Mouse (Mus musculus) granulocyte monocyte progenitor cell, adult 5-6 weeks (primary cell): ENCODE results near the gene Mab21l3. TPM values are rescaled to one million over a fixed set of nuclear protein-coding genes. Genes with fewer than 3 reads are reported as not detected.
"Not testable (repeated sequence)": the region's sequence is repeated elsewhere in the genome, so short reads cannot be mapped to it uniquely, and the experiment has no call there.

ENCODE experiments used
- ATAC-seq: replicated peaks from 2 replicates; pipeline ENCODE4 v1.8.0; 2016; ENCODE audit warnings: mild to moderate bottlenecking, moderate TSS enrichment, inconsistent platforms; ENCODE audit not compliant: poor library complexity, severe bottlenecking
- total RNA-seq, 2 experiments: library from RNA; stranded (forward) in 1 of 2; stranded (reverse) in 1 of 2; fragments of 200-712, 200-1000 nt in 1 of 2; fragments of >200 nt in 1 of 2; fragmentation: Nextera tagmentation in 1 of 2; gene quantifications; 2 replicates each; pipeline ENCODE4 v1.2.3; 2014 to 2017

Mab21l3 gene
- total RNA-seq, 2 experiments from 2014 or later, result 0.05 TPM; not detected in 1

DNA sequence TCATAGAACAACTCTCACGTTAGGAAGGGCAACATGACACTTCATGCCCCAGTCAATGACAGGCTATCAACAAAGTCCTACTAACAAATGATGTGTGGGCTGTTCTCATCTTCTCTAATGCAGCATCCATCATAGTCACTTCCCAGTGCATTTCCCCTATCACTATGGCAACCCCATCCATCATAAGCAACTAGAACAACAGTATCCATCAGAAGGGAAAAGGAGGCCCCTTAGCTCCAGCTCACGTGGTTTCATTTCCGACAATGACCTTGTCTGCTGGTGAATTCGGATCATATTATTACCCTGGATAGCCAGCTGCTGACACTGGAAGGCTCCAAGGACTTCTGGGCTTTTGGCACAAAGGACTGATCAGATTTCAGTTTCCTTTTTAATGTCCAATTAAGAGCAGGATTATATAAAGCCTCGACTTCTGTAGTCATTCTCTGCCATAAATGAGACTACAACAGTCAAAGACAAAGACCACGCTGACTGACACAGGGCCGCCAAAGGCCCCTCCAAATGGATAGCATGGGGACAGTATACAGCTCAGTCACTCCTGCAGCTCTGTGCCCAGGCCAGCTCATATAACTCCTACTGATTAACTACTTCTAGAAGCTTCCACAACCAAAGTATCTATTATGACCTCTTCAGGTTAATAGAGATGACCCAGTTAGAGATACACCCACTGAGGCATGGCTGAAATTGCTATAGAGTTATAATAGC is 6.2 kb downstream of the Mab21l3 start:
- ATAC-seq, result no peak

DNA sequence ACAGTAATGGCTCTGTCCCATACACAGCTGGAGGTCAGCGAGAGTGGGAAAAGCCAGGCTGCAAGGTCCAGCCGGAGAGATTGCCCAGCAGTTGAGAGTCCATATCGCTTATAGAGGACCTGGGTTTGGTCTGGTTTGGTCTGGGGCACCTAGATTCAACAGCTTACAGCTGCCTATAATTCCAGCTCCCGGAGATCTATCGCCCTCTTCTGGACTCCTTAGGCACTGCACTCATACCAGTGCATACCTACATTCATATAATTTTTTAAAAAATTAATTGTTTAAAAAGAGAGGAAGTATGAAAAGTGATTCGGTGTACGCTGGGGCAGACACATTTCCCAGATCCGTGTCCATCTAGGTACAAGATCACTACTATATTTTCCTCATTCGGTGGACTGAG is 9.4 kb downstream of the Mab21l3 start:
- no peak for ATAC-seq

DNA sequence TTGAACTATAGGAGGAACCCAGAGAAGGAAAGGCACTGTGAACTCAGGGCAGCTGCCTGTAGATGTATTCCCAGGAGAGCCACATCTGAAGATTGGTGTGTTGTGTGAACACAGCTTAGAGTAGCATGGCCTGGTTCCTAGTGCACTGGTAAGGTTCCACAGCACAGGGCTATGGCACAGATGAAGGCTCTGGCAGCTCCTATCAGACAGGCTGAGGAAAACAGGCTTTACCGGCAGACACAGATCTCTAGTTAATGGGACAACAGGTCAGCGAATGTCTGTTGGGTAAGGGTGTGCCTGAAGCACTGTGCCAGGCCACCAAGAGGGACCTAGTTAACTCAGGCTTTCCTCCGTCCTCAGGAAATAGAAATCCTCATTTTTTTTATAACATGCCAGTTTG is 11.8 kb downstream of the Mab21l3 start:
- no peak for ATAC-seq

DNA sequence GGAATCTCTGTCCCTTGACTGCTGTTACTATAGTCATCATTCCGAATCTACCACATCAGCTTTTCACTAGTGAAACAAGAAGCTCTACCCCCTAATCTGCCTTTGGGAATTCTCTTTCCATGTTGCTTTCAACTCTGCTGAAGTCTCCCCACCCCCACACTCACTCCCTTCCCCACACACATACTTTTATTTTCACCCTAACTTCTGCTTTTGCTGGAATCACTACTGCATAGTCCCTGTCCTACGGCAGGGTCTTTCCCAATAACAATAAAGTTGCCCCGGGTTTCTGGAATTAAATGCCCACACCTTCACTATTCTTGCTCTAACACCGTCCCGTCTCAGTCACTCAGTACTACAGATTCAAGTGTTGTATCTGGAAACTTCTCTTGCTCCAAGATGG is 12.2 kb downstream of the Mab21l3 start:
- ATAC-seq, result peak; percentile 84

DNA sequence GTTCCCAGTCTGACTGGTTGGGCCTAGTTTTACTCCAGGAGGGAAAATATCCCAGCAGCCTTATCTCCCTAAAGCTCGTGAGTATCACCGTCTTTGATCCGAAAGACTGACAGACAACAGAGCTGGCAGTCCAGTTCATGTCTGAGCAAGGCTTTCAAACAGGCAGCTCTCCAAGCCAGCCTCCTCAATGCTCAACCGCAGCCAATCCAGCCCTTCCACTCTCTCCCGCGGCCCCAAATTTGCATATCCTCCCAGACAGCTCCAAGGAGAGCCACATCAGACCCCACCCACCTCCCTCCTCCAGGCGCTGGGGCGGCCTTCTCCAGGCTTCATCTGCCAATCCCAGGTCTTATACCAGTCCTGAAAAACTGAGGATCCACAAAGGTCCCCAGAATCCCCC is 12.7 kb downstream of the Mab21l3 start:
- peak; percentile 80 for ATAC-seq

DNA sequence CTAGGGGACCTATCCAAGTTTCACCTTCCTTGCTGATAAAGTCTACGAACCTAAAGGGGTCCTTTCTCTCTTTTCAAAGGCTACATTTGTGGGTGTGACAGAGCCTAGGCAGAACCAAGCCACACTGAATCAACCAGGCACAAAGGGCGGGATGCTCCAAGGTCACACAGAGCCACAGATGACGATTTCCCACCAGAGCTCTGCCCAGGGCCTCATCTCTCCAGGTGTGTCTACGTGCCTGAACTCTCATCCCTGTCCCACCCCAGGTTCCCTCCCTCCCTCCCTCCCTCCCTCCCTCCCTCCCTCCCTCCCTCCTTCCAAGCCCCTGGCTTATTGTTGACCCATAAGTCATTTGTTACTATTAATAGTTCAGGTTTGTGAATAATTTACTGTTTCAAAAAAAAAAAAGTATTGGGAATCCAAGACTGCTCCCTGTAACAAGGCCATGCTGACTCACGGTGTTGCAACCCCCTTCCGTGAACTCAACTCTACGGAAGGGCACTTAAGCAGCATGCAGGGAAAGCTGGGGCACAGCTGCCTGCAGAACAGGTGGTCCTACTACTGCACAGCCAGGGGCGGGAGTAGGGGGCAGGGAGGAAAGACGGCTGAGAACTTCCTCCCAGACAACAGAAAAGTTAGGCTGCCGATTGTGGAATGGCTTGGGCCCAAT is 17.4 kb downstream of the Mab21l3 start:
- peak; percentile 45; the same call in 1 of the 2 replicates for ATAC-seq

DNA sequence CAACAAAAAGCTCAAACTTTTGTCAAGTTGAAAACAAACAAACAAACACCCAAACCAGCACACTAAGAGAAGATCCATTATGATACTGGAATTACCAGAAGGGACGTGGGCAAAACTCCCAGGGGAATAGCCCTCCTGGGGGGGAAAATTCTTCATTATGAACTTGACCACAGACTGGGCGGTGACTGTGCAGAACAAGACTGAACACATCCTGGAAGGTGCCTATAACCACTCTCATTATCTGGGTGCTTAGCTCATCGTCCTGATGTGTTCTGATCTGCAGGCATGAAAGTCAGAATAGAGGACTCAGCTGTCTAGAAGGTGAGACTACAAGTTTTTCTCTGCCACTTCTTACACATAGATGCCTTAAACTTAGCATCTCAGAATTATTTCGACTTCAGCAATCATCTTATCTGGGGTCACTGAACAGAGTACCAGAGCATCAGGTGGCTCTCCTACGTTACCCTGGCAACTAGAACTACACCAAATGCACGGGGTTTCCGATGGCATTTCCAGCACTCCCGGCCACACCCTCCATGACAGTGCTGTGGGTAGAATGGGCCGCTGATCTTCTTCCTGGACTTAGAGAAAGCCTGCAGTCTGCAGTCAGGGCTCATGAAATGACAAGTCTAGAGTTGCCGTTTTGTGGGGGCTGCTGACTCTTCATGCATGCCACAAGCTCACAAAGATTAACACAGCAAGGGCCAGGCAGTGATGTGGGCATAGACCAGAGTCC is 18.7 kb downstream of the Mab21l3 start:
- ATAC-seq, result no peak

DNA sequence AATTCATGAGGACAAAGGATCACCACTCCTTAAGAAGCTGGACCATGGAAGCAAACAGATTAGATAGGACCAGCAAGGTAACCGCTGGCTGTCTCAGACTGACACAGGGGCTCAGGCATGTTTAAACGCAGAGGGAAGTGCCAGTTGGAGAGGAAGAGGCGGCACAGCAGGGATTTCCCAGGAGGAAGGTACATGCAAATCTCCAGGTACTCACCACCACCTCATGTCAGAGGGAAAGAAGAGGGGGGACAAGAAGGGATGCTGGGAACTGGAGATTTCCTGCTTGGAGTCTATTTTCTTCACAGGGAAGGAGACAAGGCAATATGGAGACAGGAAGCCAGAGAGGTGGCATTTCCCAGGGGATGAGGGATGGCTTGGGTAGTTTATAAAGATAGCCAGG is 20.2 kb downstream of the Mab21l3 start:
- ATAC-seq, result no peak

DNA sequence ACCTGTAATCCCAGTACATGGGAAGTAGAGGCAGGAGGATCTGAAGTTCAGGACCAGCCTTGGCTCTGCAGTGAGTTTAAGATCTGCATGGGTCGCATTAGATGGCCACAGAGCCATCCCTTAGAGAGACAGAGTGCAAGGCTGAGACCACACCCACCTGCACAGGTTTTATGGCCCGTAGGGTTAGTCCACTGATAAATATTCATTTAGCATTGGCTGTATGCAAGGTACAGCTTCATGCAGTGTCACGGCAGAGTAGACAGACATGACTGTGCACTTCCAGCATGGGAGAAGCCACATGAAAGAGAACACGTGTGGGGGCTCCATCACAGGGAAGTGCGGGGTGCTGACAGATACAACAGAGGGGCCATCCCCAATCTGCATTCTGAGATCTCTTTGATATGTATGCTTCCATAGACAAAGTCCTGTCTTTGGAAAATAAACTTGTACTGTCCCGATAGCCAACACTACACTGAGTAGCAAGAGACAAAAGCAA is 21.5 kb downstream of the Mab21l3 start:
- ATAC-seq, result no peak

DNA sequence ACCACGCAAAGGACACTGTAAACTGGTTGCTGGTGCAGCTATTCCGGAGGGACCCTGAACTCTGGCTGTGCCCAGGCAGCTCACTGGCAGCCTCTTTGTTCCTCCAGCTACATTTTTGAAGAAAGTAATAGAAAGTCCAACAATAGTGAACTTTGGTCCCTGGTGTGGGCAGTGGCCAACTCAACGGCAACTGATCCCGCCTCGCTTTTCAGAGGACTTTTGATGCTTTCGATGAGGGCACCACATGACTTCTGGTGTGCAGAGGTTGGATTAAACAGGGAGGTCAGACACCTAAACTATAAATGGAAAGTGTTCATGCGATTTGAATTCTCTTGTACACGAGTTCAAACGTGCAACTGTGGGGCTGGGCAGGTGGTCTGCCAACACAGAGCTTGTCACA is 24.4 kb downstream of the Mab21l3 start:
- ATAC-seq, result no peak

DNA sequence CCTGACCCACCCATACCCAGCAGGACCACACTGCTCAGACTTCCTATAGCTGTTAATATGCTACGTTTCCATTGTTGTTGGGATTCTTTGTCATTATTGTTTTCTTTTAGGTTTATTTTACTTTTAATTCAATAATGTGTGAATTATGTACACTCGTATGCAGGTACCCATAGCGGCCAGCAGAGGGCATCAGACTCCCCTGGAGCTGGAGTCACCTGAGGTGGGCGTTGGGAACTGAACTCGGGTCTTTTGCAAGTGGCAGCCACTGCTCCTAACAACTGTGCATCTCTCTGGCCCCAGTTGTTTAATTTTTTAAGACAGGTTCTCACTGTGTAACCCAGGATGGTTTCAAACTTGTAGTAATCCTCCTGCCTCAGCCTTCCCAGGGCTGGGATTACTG is 26.7 kb downstream of the Mab21l3 start:
- 0 out of 2 replicates have a peak, but pooled peaks have one; percentile 35 for ATAC-seq

DNA sequence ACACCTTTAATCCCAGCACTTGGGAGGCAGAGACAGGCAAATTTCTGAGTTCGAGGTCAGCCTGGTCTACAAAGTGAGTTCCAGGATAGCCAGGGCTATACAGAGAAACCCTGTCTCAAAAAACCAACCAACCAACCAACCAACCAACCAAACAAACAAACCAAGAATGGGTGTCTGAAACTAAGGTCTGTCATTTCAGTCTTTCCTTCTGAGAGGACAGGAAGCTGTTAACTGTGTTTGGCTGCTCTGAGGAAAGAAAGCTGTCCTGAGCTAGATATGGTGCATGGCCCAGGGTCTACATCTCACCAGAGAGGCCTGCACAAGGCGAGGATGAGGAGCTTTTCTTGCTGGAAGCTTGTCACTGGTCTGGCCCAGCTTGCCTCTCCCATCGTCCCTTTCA is 28.1 kb downstream of the Mab21l3 start:
- ATAC-seq, result not testable (repeated sequence)

DNA sequence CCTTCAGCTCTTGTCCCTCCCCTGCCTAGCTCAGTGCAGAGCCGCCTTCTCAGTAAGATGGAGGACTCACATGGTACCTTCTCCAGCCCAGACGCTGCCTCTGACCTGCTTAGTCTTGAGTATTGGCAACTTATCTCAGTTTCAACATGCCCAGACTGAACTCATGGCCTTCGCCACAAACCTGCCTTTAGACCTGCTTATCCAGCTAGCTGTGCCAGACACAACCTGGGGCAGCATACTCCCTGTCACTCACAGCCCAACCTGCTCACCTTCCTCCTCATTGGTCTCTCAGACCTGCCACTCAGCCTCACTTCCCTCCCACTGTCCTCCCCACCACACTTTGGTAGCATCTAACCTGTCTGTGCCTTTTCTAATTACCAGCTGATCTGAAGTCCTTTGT is 32.8 kb downstream of the Mab21l3 start:
- no peak for ATAC-seq

DNA sequence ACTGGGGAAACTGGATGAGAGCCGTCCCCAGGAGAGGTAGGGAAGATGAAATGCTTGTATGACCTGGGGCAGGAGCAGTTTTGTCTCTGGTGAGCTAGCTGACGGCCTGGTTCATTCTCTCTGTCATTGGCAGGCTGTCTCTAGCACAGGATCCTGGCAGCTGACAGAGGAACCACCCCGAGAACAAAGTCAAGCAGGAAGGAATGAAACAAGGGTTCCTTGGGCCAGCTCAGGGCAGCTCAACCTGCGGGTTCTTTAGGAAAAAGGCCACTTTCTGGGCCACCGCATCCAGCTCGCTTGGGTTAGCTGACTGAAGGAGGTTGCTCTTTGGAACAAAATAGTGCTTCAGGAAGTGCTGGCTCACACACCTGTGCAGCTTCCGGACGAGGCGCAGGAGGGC is 34.0 kb downstream of the Mab21l3 start:
- no peak for ATAC-seq

DNA sequence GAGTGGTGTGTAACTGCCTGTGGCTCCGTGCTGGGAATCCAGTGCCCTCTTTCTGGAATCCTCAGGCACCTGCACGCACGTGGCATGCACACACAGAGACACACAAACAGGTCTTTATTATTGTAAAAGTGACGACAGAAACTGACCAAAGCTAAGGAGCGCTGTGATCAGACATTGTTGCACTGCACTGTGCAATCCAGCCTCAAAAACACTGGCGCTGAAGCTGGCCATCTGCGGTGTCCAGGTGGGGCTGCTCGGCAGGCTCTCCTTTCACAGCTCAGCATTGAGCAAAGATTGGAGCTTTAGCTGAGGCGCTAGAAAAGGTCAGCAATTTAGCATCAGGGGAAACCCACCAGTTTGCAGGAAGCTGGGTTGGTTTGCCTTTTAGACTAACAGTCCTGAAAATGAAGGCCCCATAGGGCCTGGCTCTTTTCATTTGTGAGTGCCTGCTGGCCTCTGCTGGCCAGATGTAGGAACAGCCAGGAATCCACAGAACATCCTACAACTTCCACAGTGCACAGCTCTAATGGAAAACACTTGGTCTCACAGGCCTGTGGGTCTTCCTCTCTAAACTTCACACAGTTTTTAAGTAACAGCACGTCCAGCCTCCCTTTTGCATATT is 36.3 kb downstream of the Mab21l3 start:
- peak; percentile 91 for ATAC-seq

DNA sequence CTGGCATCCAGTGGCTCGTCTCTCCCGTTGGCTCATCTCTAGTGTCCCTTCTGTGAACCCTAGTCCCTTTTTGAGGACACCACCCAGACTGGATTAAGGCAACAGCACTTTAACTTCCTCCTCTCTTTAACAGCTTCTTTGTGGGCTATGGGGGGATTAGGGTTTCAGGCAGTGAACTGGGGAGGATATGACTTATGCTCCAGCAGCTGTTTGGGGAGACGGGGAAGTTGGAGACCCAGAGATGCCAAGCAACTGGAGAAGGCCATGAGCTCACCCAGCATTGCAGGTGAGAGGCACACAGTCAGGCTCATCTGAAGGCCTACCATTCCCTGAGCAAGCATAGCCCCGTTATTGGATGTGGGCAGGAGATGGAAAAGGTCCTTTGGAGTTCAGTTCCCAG is 36.8 kb downstream of the Mab21l3 start:
- peak; percentile 53 for ATAC-seq

DNA sequence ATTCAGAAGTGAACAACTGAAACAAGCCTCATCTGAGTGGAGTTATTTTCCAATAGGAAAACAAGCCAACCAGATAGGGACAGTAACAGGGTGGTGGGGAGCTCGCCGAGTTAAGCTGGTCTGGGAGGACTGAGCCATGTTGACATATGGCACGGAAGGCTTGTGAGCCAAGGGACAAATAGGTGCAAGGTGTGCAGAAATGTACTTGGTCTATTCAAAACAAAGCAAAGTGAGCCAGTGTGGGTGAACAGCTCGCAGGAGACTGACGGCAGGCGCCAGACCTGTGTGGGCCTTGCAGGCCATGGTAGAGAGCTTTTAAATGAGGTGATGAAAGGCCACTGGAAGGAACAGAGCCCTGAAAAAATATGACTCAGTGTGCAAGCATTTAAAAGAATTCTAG is 41.1 kb downstream of the Mab21l3 start:
- no peak for ATAC-seq

DNA sequence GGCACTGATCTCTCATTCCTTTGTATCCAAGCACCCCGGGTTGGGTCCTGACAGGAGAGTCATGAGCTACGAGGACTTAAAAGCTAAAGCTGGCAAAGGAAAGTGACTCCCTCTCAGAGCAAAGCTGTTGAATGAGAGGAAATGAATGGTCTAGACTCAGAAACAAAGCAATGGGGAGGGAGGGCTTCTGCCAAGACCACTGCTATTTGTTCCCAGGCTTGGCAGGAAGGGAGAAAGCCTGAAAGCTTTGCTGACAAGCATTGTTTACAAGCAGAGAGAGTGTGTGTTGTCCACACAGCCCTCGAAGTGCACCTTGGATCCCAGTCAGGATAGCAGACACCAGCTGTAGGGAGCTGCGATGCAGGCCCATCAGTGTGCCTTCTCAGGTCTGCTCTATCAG is 41.8 kb downstream of the Mab21l3 start:
- ATAC-seq, result no peak

DNA sequence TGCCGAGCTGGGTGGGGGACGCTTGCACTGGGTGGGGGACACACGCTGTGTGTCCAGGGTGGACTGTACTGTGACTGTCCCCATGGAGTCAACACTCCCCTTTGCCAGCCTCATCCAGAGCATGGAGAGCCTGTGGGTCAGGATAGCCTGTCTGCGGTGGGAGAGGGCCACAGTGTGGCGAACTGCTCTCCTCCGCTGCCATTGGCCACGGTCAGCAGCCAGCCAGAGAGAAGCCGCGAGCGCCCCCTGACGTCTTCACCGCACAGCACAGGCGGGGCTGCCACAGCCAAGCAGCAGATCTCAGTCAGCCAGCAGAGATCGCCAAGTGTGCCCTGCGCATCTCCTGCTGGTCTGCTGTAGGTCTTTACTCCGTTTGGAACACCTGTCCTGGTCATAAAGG is 42.6 kb downstream of the Mab21l3 start:
- peak; percentile 99 for ATAC-seq

DNA sequence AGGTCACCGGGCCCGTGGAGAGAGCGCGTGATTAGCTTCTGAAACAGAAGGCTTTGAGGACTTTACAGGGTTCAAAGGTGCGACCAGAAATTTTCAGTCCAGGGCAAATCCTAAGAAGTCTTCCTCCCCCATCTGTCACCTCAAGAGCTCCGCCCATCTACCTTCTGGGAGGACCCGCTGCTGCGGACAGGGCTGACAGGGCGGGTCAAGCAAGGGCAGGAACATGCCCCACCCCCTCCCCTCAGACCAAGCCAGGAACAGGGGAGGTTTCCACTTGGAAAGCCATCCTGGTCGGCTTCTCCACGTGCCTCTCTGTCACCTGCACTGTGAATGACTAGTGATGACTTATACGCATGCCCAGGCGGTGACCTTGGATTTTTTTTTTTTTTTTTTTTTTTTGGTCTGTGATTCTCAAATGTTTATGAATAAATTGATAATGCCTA is 43.2 kb downstream of the Mab21l3 start:
- ATAC-seq, result no peak
